Mouse (Mus musculus) hindbrain, postnatal 0 days (tissue): ENCODE measurements around the gene Ncl. TPM values are rescaled to one million over a fixed set of nuclear protein-coding genes. Genes with fewer than 3 reads are reported as not detected.
A peak's percentile ranks its signal among the peaks of the same experiment; 100 is the strongest.

ENCODE experiments used
- ATAC-seq: fragments of 200-750 bp; cut with Nextera tagmentation; 2 replicates; pipeline ENCODE4 v1.8.0; 2017; ENCODE audit warnings: mild to moderate bottlenecking, moderate TSS enrichment, moderate library complexity
- DNase-seq: peaks from one replicate; pipeline ENCODE4 v3.0.0-alpha.2; 2015; ENCODE audit warnings: low spot score
- H3K27ac ChIP-seq: fragments of 300-500 bp; sonication (generic); 2 replicates; pipeline ENCODE4 v1.5.1; 2014; ENCODE audit warnings: mild to moderate bottlenecking
- H3K27me3 ChIP-seq: fragments of 300-500 bp; sonication (generic); 2 replicates; pipeline ENCODE4 v1.6.1; 2014; ENCODE audit warnings: low read length, mixed read lengths; ENCODE audit not compliant: insufficient read depth
- H3K36me3 ChIP-seq: fragments of 300-500 bp; sonication (generic); 2 replicates; pipeline ENCODE4 v1.6.1; 2014; ENCODE audit warnings: low read length, mixed read lengths; ENCODE audit not compliant: insufficient read depth
- H3K4me1 ChIP-seq: fragments of 300-500 bp; sonication (generic); 2 replicates; pipeline ENCODE4 v1.6.1; 2014; ENCODE audit warnings: antibody characterized with exemption, low read length, mixed read lengths; ENCODE audit not compliant: insufficient read depth
- H3K4me2 ChIP-seq: fragments of 300-500 bp; sonication (generic); 2 replicates; pipeline ENCODE4 v1.6.1; 2014; ENCODE audit warnings: low read depth, mild to moderate bottlenecking, low read length, moderate library complexity, mixed read lengths
- H3K4me3 ChIP-seq: fragments of 300-500 bp; sonication (generic); 2 replicates; pipeline ENCODE4 v1.5.1; 2014; ENCODE audit warnings: low read length
- H3K9ac ChIP-seq: fragments of 300-500 bp; sonication (generic); replicated peaks from 2 replicates; pipeline ENCODE4 v1.6.1; 2014; ENCODE audit warnings: mild to moderate bottlenecking, low read length, moderate library complexity, mixed read lengths
- H3K9me3 ChIP-seq: fragments of 300-500 bp; sonication (generic); 2 replicates; pipeline ENCODE4 v1.6.1; 2016; ENCODE audit warnings: low read length, mixed read lengths
- CTCF ChIP-seq: IDR thresholded peaks from 2 replicates; pipeline ENCODE4 v1.5.1; 2016; ENCODE audit warnings: antibody characterized with exemption, control low read depth, low read depth
- WGBS: fragments of 180-500 bp; shearing (Covaris S2); extraction: QIAGEN DNeasy Blood & Tissue Kit; methylation state at CpG from one replicate; pipeline ENCODE4 v1.1.7; 2014; 5-methylcytosine and 5-hydroxymethylcytosine counted together
- polyA plus RNA-seq: library from polyadenylated mRNA; unstranded; fragments of >200 nt; fragmentation: Nextera tagmentation; extraction: Ambion mirVana; gene quantifications from 2 replicates; pipeline ENCODE4 v1.2.1, GENCODE M21; 2015
- total RNA-seq: library from RNA; depleted of rRNA; stranded (reverse); fragments of >200 nt; gene quantifications from 2 replicates; pipeline ENCODE4 v1.2.3, GENCODE M21; 2014

Gene Ncl
- total and polyA plus RNA-seq, 2 experiments from 2014 or later: 17.2 to 203 TPM

GRCm38 (mm10) chr1:86381027-86381426, 21.8 kb upstream of the Ncl start:
- Histone ChIP-seq H3K36me3 (no peaks in the 10 kb centered on the region), H3K4me2 (peak overlapping the region; percentile 30; the same call in 1 of the 2 replicates), H3K9ac (no peak overlapping the region), H3K9me3 (no peaks in the 10 kb centered on the region), H3K27me3 (no peaks in the 10 kb centered on the region), H3K4me1 (no peaks in the 10 kb centered on the region), H3K4me3 (no peak overlapping the region), H3K27ac (no peak overlapping the region)
- 33% methylated on average over 13 of the region's 13 CpGs for WGBS
- DNase-seq (peak; percentile 72), ATAC-seq (peak; percentile 62; the same call in 1 of the 2 replicates)
- peak; percentile 70 for TF ChIP-seq CTCF

- ATAC-seq (no peak), DNase-seq (no peak)
- no peak overlapping the region for H3K27ac ChIP-seq
- TF ChIP-seq CTCF: no peak
- no peaks in the 10 kb centered on the region for H3K9me3 ChIP-seq
- H3K4me1 ChIP-seq: no peaks in the 10 kb centered on the region
- H3K27me3 ChIP-seq: no peaks in the 10 kb centered on the region
- H3K36me3 ChIP-seq: no peaks in the 10 kb centered on the region
- H3K9ac ChIP-seq: no peak overlapping the region; the same call in 1 of the 2 replicates
- H3K4me3 ChIP-seq: no peak overlapping the region
- no peak overlapping the region for H3K4me2 ChIP-seq
- 69% methylated on average over 9 of the region's 9 CpGs for WGBS
These were observed 20.0 kb upstream of the Ncl start for GRCm38 (mm10) chr1:86379161-86379569.

GRCm38 (mm10) chr1:86378662-86379061, 19.5 kb upstream of the Ncl start:
- Histone ChIP-seq H3K4me1 (no peaks in the 10 kb centered on the region), H3K27me3 (no peaks in the 10 kb centered on the region), H3K4me2 (no peak overlapping the region), H3K9ac (no peak overlapping the region), H3K27ac (no peak overlapping the region), H3K36me3 (no peaks in the 10 kb centered on the region), H3K4me3 (no peak overlapping the region), H3K9me3 (no peaks in the 10 kb centered on the region)
- DNase-seq (no peak), ATAC-seq (no peak)
- 64% methylated on average over 6 of the region's 6 CpGs for WGBS
- TF ChIP-seq CTCF: no peak

GRCm38 (mm10) chr1:86376354-86376753, 17.2 kb upstream of the Ncl start:
- Histone ChIP-seq H3K27ac (no peak overlapping the region), H3K4me1 (no peaks in the 10 kb centered on the region), H3K9me3 (no peaks in the 10 kb centered on the region), H3K36me3 (no peaks in the 10 kb centered on the region), H3K27me3 (no peaks in the 10 kb centered on the region), H3K9ac (no peak overlapping the region), H3K4me3 (no peak overlapping the region), H3K4me2 (no peak overlapping the region)
- no peak for TF ChIP-seq CTCF
- WGBS: 49% methylated on average over 5 of the region's 5 CpGs
- no peak for DNase-seq
- ATAC-seq: no peak

- no peaks in the 10 kb centered on the region for H3K9me3 ChIP-seq
- WGBS: 42% methylated on average over 10 of the region's 10 CpGs
- no peak overlapping the region for H3K4me2 ChIP-seq
- no peaks in the 10 kb centered on the region for H3K27me3 ChIP-seq
- no peak overlapping the region for H3K9ac ChIP-seq
- DNase-seq (peak; percentile 71), ATAC-seq (peak; percentile 63)
- TF ChIP-seq CTCF: peak; percentile 85
- no peaks in the 10 kb centered on the region for H3K4me1 ChIP-seq
- H3K36me3 ChIP-seq: no peaks in the 10 kb centered on the region
- H3K4me3 ChIP-seq: no peak overlapping the region
- no peak overlapping the region for H3K27ac ChIP-seq
These were observed 12.8 kb upstream of the Ncl start for GRCm38 (mm10) chr1:86371997-86372396.

GRCm38 (mm10) chr1:86368086-86368485, 8.9 kb upstream of the Ncl start:
- H3K36me3 ChIP-seq: no peaks in the 10 kb centered on the region
- H3K9ac ChIP-seq: no peak overlapping the region
- 66% methylated on average over 4 of the region's 4 CpGs for WGBS
- no peak for DNase-seq
- H3K27ac ChIP-seq: no peak overlapping the region
- H3K4me1 ChIP-seq: no peaks in the 10 kb centered on the region
- H3K9me3 ChIP-seq: no peaks in the 10 kb centered on the region
- peak; percentile 55; the same call in 1 of the 2 replicates for ATAC-seq
- no peak for TF ChIP-seq CTCF
- no peak overlapping the region for H3K4me2 ChIP-seq
- no peaks in the 10 kb centered on the region for H3K27me3 ChIP-seq
- no peak overlapping the region for H3K4me3 ChIP-seq

GRCm38 (mm10) chr1:86363671-86364070, 4.5 kb upstream of the Ncl start:
- H3K9ac ChIP-seq: no peak overlapping the region
- H3K27ac ChIP-seq: no peak overlapping the region
- H3K4me1 ChIP-seq: peaks cover 7% of the 10 kb centered on the region; the same call in 1 of the 2 replicates
- peak; percentile 42 for DNase-seq
- 15% methylated on average over 6 of the region's 6 CpGs for WGBS
- peak; percentile 54 for TF ChIP-seq CTCF
- H3K27me3 ChIP-seq: no peaks in the 10 kb centered on the region
- ATAC-seq: no peak
- no peaks in the 10 kb centered on the region for H3K36me3 ChIP-seq
- no peak overlapping the region for H3K4me3 ChIP-seq
- no peak overlapping the region for H3K4me2 ChIP-seq
- no peaks in the 10 kb centered on the region for H3K9me3 ChIP-seq
